Mouse (Mus musculus) heart, embryonic 11.5 days (tissue): ENCODE results near the gene Ric3. TPM values are rescaled to one million over a fixed set of nuclear protein-coding genes. Genes with fewer than 3 reads are reported as not detected.

Experiments used
- ATAC-seq: fragments of 200-750 bp; cut with Nextera tagmentation; replicated peaks from 2 replicates; pipeline ENCODE4 v1.8.0; 2017; ENCODE audit warnings: moderate library complexity; ENCODE audit not compliant: insufficient number of reproducible peaks, low FRiP score, low TSS enrichment
- H3K27ac ChIP-seq: fragments of 300-500 bp; sonication (generic); 2 replicates; pipeline ENCODE4 v1.5.1; 2014; ENCODE audit warnings: mild to moderate bottlenecking, low read depth, low read length
- H3K27me3 ChIP-seq: fragments of 300-500 bp; sonication (generic); 2 replicates; pipeline ENCODE4 v1.6.1; 2014; ENCODE audit warnings: mild to moderate bottlenecking, low read length, mixed read lengths; ENCODE audit not compliant: control insufficient read depth, insufficient read depth
- H3K36me3 ChIP-seq: fragments of 300-500 bp; sonication (generic); 2 replicates; pipeline ENCODE4 v1.6.1; 2014; ENCODE audit warnings: mild to moderate bottlenecking, low read length, moderate library complexity, mixed read lengths; ENCODE audit not compliant: control insufficient read depth, insufficient read depth
- H3K4me1 ChIP-seq: fragments of 300-500 bp; sonication (generic); 2 replicates; pipeline ENCODE4 v1.6.1; 2014; ENCODE audit warnings: low read length; ENCODE audit not compliant: control insufficient read depth, insufficient read depth
- H3K4me2 ChIP-seq: fragments of 300-500 bp; sonication (generic); 2 replicates; pipeline ENCODE4 v1.6.1; 2014; ENCODE audit warnings: mild to moderate bottlenecking, moderate library complexity
- H3K4me3 ChIP-seq: fragments of 300-500 bp; sonication (generic); 2 replicates; pipeline ENCODE4 v1.5.1; 2014; ENCODE audit warnings: low read depth, low read length
- H3K9ac ChIP-seq: fragments of 300-500 bp; sonication (generic); 2 replicates; pipeline ENCODE4 v1.6.1; 2014; ENCODE audit warnings: mild to moderate bottlenecking, low read depth, low read length, moderate library complexity
- H3K9me3 ChIP-seq: fragments of 300-500 bp; sonication (generic); replicated peaks from 2 replicates; pipeline ENCODE4 v1.6.1; 2016; ENCODE audit warnings: low read length; ENCODE audit not compliant: control insufficient read depth
- WGBS: fragments of 180-500 bp; shearing (Covaris S2); extraction: QIAGEN DNeasy Blood & Tissue Kit; methylation state at CpG from one replicate; pipeline ENCODE4 v1.1.7; 2014; ENCODE audit not compliant: insufficient replicate concordance; 5-methylcytosine and 5-hydroxymethylcytosine counted together
- polyA plus RNA-seq: library from polyadenylated mRNA; unstranded; fragments of >200 nt; fragmentation: Nextera tagmentation; extraction: Ambion mirVana; gene quantifications from 2 replicates; pipeline ENCODE4 v1.2.1, GENCODE M21; 2014

Ric3 gene
- polyA plus RNA-seq, 1 experiment from 2014 or later, result 1.9 TPM

DNA sequence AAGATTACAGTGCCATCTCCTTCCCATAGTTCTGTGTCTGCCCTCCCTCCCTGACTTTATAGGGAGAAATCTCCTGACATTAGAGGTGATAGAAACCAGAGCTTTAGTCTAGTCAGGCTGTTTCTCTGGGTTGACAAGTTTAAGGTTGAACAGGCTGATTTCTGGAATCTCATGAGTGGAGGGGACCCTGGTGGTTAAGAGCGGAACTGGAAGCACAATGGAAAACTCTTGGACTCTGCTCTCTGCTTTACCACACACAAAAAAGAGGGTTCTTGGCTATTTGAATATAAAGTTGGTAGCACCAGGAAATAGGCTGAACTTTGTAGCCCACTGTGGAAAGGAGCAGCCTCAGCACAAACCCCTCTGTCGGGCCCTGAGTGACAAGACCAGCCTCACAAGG is 51.1 kb downstream of the Ric3 start:
- WGBS, result 58% methylated on average over 2 of the region's 2 CpGs
- ATAC-seq, result no peak
- no peak overlapping the region for H3K27ac ChIP-seq
- no peaks in the 10 kb centered on the region for H3K4me1 ChIP-seq
- no peak overlapping the region for H3K9ac ChIP-seq
- no peaks in the 10 kb centered on the region for H3K9me3 ChIP-seq
- H3K36me3 ChIP-seq, result no peaks in the 10 kb centered on the region
- H3K27me3 ChIP-seq, result no peaks in the 10 kb centered on the region; the same call in 1 of the 2 replicates
- H3K4me3 ChIP-seq, result no peak overlapping the region
- no peak overlapping the region for H3K4me2 ChIP-seq

DNA sequence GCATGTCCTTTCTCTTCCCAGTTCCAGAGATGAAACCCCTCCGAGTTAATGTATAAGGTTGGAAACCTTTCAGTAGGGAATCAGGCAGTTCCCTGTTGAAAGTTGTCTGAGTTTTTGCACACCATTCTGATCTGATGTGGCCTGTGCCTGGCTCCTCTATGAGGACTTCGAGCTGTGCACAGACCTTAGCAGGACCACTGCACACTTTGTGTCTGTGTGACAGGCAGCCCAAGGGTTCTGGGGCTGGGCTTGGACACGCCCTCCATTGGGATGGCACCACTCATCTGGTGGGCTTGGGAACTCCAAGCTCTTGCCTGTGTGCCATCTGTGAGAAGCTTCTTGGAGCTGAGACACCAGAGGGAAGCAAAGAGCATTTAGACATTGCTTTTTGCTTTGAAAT is 51.8 kb downstream of the Ric3 start:
- Histone ChIP-seq H3K27ac (no peak overlapping the region), H3K4me2 (no peak overlapping the region), H3K27me3 (no peaks in the 10 kb centered on the region; the same call in 1 of the 2 replicates), H3K36me3 (no peaks in the 10 kb centered on the region), H3K9ac (no peak overlapping the region), H3K4me1 (no peaks in the 10 kb centered on the region), H3K4me3 (no peak overlapping the region), H3K9me3 (no peaks in the 10 kb centered on the region)
- no peak for ATAC-seq
- WGBS, result 81% methylated on average over 3 of the region's 3 CpGs

DNA sequence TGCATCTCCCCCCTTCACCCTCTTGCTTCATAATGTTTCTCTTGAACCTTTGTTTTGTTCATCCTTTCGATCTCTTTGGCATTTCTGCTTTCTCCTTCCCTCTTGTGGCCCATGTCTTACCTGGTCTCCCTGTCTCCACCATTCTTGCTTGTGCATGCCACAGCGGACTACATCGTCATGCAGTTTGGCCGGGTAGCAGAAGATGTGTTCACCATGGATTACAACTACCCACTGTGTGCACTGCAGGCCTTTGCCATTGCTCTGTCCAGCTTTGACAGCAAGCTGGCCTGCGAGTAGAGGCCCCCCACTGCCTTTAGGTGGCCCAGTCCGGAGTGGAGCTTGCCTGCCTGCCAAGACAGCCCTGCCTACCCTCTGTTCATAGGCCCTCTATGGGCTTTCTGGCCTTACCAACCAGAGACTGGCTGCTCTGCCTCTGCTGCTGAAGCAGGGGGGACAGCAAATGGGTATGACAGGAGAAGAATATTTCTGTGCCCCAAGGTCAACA is 53.1 kb downstream of the Ric3 start:
- no peak overlapping the region for H3K4me3 ChIP-seq
- no peak overlapping the region for H3K27ac ChIP-seq
- H3K9me3 ChIP-seq, result no peaks in the 10 kb centered on the region
- no peak for ATAC-seq
- H3K4me2 ChIP-seq, result no peak overlapping the region
- H3K36me3 ChIP-seq, result no peaks in the 10 kb centered on the region
- no peaks in the 10 kb centered on the region for H3K4me1 ChIP-seq
- 82% methylated on average over 6 of the region's 6 CpGs for WGBS
- no peaks in the 10 kb centered on the region; the same call in 1 of the 2 replicates for H3K27me3 ChIP-seq
- H3K9ac ChIP-seq, result no peak overlapping the region

DNA sequence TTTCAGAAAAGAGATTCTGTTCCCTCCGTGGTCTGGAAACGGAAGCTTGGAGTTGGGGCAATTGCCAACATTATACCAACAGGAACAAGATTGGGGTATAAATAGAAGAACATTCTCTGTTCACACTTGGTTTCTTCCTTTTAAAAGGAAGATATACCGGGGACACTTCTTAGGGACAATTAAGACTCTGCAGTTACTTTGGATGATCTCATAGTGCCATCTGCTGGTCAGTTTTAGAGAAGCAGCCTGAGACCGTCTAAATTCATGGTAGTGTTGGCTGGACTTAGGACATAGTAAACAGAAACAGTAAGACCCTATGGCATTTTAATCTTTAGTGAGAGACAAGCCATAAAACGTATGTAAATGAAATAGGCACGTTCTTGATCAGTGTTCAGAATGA is 54.9 kb downstream of the Ric3 start:
- no peak overlapping the region for H3K4me3 ChIP-seq

DNA sequence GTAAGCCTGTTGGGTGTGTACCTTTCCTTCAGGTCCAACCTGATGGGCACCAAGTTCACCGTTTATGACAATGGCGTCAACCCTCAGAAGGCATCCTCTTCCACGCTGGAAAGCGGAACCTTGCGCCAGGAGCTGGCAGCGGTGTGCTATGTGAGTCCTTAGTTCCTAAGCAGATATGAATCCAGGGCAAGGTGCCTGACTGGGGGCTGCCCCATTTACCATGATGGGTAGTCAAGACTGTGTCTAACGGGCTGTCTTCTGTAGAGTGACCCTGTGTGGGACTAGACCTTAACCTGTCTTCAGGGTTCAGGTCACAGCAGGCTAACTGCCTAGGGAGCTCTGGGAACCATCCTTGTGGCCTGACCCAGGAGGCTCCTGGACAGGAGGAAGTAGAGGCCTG is 55.4 kb downstream of the Ric3 start:
- Histone ChIP-seq H3K27ac (no peak overlapping the region), H3K4me1 (no peaks in the 10 kb centered on the region), H3K9ac (no peak overlapping the region), H3K9me3 (no peaks in the 10 kb centered on the region), H3K27me3 (no peaks in the 10 kb centered on the region; the same call in 1 of the 2 replicates), H3K36me3 (no peaks in the 10 kb centered on the region), H3K4me2 (no peak overlapping the region), H3K4me3 (no peak overlapping the region)
- ATAC-seq, result no peak
- WGBS, result 89% methylated on average over 7 of the region's 7 CpGs

More for the DNA sequence above, 54.9 kb downstream of the Ric3 start:
- no peaks in the 10 kb centered on the region; the same call in 1 of the 2 replicates for H3K27me3 ChIP-seq
- no peak overlapping the region for H3K9ac ChIP-seq
- WGBS, result 29% methylated on average over 6 of the region's 6 CpGs
- H3K4me1 ChIP-seq, result no peaks in the 10 kb centered on the region
- H3K9me3 ChIP-seq, result no peaks in the 10 kb centered on the region
- no peak overlapping the region for H3K4me2 ChIP-seq
- no peaks in the 10 kb centered on the region for H3K36me3 ChIP-seq
- ATAC-seq, result no peak
- H3K27ac ChIP-seq, result no peak overlapping the region

DNA sequence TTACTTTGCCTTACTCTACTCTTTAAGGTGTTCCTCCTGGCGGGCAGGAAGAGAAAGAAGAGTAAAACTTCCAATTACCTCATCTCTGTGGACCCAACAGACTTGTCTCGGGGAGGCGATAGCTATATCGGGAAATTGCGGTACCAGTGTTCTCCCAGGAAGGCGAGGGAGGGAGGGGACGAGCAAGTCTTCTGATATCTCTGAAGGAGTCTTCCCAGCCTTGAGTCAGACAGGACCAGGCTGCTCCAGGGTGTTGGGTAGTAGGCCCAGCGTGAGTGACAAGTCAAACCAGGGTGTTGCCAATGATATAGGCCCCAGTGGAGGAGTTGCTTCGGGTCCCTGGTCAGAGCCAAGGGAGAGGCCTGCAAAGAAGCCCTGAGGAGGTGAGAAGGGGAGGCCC is 56.2 kb downstream of the Ric3 start:
- no peak for ATAC-seq

DNA sequence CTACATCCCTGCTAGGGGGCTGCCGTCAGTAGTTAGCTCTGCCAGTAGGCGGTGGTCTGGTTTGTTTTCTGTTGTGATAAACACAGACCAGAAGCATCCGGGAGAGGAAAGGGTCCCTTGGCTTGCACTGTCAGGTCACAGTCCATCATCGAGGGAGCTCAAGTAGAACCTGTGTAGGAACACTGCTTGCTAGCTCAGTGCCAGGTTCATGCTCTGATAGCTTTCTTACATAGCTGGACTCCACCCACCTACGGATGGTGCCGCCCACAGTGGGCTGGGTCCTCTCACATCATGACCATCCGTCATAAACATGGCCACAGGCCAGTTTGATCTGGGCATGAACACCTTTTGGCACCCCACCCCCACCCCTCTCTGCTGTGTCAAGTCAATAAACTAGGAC is 57.4 kb downstream of the Ric3 start:
- 85% methylated on average over 7 of the region's 7 CpGs for WGBS

More for the DNA sequence above, 56.2 kb downstream of the Ric3 start:
- Histone ChIP-seq H3K9ac (no peak overlapping the region), H3K4me3 (no peak overlapping the region), H3K4me1 (no peaks in the 10 kb centered on the region), H3K27ac (no peak overlapping the region), H3K9me3 (no peaks in the 10 kb centered on the region), H3K4me2 (no peak overlapping the region), H3K36me3 (no peaks in the 10 kb centered on the region), H3K27me3 (no peaks in the 10 kb centered on the region; the same call in 1 of the 2 replicates)
- 82% methylated on average over 9 of the region's 9 CpGs for WGBS

DNA sequence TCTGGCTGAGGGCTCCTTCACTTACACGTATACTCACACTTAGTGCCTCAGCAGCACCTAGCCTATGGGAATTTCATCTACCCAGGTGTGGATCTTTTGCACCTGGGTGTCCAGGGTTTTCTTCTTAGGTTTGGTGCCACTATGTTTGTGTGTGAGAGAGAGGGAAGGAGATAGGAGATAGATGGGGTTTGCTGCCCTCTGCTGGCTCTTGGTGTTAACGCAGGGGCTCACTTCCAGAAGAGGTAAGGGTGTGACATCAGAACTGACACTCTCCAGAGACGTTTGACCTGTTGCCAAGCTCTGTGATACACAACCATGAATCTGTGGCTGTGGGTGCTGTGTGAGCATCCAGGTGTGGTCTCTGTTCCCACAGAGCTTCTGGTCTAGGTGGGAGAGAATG is 61.7 kb downstream of the Ric3 start:
- no peaks in the 10 kb centered on the region for H3K9me3 ChIP-seq
- H3K27me3 ChIP-seq, result no peaks in the 10 kb centered on the region
- H3K36me3 ChIP-seq, result no peaks in the 10 kb centered on the region
- no peak overlapping the region for H3K4me3 ChIP-seq
- no peak for ATAC-seq
- H3K27ac ChIP-seq, result no peak overlapping the region
- no peak overlapping the region for H3K9ac ChIP-seq
- WGBS, result 13% methylated on average over 3 of the region's 3 CpGs
- no peaks in the 10 kb centered on the region for H3K4me1 ChIP-seq
- H3K4me2 ChIP-seq, result no peak overlapping the region

More for the DNA sequence above, 57.4 kb downstream of the Ric3 start:
- Histone ChIP-seq H3K27me3 (no peaks in the 10 kb centered on the region; the same call in 1 of the 2 replicates), H3K36me3 (no peaks in the 10 kb centered on the region), H3K4me1 (no peaks in the 10 kb centered on the region), H3K9ac (no peak overlapping the region), H3K9me3 (no peaks in the 10 kb centered on the region), H3K4me3 (no peak overlapping the region), H3K4me2 (no peak overlapping the region), H3K27ac (no peak overlapping the region)
- no peak for ATAC-seq

DNA sequence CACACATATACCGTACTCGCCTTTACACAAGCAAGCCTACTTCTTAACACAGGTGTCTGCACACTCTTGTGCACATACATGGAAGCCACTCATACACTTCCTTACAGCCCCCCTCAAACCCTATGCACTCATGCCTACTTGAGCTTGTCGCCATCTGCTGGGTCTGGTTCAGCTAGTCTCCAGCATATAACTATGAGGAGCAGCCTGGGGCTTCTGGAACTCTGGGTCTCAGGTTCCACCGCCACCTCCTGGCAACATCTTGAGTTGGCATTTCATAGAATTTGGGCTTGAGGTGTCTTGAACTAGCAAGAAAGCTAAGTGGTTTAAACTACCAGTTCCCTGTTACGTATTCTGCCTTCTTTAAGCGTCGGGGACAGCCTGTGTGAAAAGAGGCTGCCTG is 63.9 kb downstream of the Ric3 start:
- no peak overlapping the region for H3K4me3 ChIP-seq
- no peak for ATAC-seq
- H3K9ac ChIP-seq, result no peak overlapping the region
- H3K27me3 ChIP-seq, result 0 out of 2 replicates have a peak, but pooled peaks cover 3% of the 10 kb centered on the region
- 83% methylated on average over 7 of the region's 7 CpGs for WGBS
- H3K27ac ChIP-seq, result no peak overlapping the region
- no peak overlapping the region for H3K4me2 ChIP-seq
- H3K4me1 ChIP-seq, result no peaks in the 10 kb centered on the region
- no peaks in the 10 kb centered on the region for H3K36me3 ChIP-seq
- H3K9me3 ChIP-seq, result no peaks in the 10 kb centered on the region
